Mouse (Mus musculus): Measurements from ENCODE around the gene Zfp691.

Zfp691 gene

DNA sequence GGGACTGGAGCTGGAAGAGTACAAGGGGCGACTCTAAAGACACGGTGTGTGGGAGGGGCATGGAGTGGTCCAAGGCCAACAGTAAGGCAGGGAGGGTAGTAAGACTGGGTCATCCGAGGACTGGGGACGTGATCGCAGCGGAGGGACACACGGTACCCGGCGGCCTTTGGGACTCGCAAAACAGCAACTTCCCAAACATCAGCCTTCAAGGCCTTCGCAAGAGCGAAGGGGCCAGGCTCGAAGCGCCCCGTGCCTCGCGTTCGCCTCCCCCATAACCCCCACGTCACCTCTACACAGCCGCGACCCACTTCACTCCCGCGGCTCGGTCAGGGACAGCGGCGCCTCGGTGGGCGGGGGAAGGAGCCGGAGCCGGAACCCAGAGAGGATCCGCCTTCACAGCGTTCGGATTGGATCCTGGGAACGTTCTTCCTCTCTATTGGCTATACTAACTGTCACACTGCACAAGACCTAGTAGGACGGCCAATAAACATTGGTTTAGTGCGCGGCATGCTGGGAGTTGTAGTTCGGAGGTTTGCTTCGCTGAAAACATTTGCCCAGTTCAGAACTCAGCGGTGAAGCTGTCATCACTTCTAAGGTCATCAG is at the start of gene Zfp691:
Gene Zfp691, minus strand, starts transcription at position 345 of the 603 bp plus-strand sequence.
- DNase-seq, result peak; percentile 98

DNA sequence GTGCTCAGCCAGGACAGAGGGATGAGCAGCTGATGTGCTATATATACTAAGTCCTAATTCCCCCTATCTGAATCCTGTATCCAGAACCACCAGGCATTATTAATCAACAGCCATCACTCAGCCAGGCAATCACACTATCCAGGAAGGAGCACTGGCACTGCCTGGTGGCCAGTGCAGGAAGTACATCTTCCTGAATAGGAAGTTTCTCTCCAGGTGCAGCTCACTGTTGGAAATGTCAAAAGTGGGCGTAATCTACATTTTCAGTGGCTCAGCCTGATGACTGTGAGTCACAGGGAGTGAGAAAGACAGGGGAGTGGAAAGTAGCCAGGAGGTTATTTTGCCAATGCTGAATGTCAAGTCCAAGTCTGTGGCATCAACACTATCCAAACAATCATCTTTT is 49.7 kb upstream of the Zfp691 start:
- DNase-seq, result peak; percentile 33

DNA sequence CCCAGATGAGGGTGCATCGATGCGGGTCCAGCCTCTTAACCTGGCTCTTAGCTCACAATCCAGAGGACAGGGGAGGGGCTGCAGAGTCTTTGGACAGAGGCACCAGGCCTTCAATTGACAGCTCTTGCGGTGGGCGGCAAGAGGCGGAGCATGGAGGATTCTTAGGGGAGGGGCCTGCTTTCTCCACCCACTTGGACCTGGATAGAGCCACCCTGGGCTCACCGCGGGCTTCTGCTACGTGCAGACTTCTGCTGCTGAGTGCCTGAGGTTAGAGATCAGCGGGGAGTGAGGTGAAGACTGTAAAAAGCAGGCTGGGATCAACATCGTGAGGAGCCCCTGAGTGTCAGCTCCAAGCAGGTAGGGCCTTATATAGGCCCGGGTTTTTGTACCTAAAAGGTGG is 44.2 kb upstream of the Zfp691 start, which contains the start of gene Tmem269:
Gene Tmem269, minus strand, starts transcription at position 49 of the 400 bp plus-strand sequence.
- DNase-seq, result no peak

DNA sequence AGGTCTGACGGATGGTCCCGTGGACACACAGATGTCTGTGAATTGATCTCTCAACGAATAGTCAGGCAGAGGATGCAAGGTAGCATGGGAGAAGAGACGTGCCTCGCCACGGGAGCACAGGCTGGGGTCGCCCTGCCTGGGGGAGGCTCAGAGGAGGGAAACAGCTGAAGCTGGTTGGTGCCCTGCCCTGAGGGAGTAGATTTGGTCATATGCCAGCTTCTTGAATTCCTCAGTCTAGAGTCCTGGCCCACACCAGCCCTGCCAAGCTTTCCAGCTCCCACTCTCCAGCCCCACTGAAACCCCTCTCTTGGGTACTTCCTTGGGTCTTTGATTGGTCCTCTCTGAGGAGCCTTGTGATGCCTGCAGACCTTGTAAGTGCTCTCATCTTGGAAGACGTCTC is 42.7 kb upstream of the Zfp691 start:
- DNase-seq, result no peak

DNA sequence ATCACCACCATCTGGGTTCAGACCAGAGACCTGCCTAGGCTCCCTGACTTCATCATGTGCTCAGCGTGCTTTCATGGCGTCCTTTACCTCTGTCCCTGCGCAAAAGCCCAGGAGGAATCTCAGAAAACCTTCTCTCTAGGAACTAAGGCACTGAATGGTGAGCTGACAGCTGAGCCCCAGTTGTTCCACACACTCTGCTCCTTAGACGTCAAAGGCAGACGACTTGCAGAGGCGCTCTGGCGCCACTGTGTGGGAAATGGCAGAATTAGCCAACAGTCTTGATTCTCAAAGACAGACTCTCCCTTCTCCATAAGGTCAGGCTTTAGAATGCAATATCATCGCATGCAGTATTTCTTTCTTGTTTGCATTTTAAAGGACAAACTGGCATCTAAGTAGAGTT is 30.7 kb upstream of the Zfp691 start:
- peak; percentile 75 for DNase-seq

DNA sequence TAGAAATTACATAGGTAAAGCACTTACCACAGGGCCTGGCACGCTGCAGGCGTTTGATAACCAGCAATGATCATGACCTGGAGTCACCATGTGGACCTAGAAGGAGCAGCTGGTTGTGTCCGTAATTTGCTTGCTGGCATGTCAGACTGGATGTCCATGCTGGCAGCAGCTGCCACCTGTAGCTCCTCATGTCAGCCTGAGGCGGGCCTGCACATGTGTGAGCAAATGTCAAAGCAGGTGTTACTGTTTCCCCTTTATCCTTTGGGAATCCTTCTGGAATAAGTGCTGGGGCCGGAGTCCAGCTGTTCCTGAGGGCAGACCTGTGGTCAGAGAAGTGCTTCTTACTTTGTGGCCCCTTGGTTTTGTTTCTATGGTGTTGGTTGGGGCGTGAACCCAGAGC is 24.1 kb upstream of the Zfp691 start:
- no peak for DNase-seq

DNA sequence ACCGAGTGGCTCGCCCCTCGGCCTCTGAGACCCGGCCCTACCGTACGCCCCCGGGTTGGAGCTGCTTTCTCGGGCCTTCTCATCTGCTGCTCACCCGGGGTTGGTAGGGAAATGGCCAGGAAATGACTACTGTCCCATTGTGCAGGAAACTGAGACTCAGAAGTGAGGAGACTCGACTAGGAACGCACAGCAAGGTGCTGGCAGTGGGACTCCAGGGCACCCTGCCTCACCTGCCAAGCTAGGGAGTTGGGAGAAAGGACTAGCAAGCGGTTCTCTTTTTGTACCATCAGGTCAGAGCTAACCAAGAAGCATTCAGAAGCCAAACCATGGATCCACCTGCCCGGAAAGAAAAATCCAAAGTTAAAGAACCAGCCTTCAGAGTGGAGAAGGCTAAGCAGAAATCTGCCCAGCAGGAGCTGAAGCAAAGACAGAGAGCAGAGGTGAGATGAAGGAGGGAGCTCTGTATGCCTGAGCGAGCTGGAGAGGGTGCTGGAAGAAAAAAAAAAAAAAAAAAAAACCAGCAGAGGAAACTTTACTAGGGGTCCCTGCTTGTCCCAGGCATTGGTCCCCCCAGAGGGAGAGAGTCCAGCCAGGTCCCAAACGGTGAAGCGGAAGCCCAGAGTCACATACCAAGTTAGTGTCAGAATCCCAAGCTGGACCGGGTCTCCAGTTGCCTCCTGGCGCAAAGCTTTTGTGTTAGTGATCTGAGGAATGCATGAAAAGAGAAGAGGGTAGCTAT is 21.8 kb upstream of the Zfp691 start:
- no peak for DNase-seq

DNA sequence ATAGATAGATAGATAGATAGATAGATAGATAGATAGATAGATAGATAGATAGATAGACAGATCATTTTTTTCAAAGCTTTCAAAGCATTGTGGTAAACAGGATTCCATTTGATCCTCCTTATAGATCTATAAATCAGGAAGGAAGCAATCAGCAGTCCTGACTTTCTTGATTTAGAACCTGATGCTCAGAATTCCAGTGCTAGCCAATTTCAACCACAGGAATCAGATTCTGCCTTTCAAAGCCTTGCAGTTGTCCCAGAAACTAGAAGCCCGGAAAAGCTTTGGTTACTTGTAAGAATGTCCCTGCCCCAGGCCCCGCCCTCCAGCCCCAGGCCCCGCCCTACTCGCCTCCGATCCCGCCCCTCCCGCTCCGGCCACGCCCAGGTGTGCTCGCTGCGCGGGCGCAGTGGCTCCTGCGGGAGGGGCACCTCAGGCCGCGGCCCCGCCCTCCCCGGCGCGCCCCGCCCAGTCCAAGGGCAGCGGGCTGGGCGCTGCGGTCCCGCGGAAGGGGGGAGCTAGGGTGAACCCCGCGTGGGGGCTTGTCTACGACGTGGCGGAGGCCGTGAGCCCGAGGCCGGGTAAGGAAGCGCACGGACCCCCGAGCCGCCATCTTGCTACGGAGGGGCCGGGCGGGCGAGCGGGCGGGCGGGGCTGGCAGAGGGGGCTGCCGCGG is 21.1 kb upstream of the Zfp691 start, which contains the start of gene Svbp:
Gene Svbp, plus strand, starts transcription at position 398 of the 673 bp plus-strand sequence.
- DNase-seq, result peak; percentile 87

DNA sequence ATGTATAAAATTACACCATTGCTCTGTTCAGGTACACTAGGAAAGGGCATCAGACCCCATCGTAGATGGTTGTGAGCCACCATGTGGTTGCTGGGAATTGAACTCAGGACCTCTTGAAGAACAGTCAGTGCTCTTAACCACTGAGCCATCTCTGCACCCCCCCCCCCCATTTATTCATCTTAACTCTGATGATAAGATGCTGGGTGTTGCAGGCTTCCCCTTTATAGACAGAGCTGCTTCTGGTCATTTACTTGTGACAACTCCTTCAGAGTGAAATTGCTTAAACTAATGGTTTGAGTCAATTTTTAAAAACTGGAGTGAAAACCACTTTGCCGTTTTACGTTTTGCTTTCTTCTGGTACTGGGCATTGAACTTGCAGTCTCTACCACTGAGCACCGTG is 18.8 kb upstream of the Zfp691 start:
- no peak for DNase-seq

DNA sequence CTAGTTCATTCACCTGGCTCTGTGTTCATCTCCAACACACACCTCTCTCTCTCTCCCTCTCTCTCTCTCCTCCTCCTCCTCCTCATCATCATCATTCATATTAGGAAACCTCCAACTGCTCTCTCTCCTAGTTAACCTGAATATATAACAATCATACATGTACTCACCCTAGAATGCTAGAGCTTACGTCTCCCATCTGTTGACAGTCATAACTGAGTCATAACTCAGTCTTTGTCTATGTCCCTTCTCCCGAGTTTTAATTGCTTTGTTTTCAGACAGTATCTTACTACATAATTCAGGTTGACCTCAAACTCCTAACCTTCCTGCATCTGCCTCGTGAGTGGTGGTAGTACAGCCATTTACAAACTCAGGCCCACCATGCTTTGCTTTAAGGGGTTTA is 17.3 kb upstream of the Zfp691 start:
- no peak for DNase-seq

DNA sequence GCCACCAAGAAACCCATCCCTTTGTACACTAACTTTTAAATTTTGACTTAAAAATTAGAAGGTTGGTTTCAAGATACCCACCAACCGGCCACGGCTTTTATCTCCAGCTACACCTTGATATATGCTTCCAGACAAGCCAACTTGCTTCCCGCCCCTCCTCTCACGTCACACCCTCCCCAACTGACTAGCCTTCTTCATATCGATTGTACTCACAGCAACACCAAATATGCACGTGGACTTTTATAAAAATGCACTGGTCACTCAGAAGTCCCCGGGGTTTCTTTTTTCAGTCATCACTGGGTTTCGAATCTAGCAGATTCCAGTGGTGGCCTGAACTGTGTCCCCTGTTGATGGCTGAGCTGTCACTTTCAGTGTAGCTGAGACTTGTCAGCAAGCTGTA is 16.6 kb upstream of the Zfp691 start:
- no peak for DNase-seq

DNA sequence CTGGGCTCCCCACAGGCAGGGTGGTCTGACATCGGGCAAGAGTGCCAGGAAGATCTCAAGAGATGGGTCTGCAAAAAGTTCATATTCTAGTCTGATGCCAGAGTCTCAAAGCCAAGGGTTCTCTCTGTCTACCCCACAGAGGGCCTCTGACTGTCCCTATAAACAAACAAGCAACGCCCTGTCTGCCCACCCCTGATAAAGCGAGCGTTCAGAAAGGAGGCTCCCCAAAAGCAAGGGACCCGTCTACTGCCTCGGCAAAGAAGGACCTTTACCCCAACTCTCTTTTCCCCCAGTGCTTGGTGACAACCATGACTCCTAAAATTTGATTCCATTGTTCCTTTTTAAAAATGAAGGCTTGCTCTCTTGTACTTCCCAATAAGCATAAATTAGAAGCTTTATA is 15.9 kb upstream of the Zfp691 start, which contains the start of gene Ermap:
Gene Ermap, minus strand, starts transcription at position 148 of the 400 bp plus-strand sequence.
- DNase-seq, result no peak

DNA sequence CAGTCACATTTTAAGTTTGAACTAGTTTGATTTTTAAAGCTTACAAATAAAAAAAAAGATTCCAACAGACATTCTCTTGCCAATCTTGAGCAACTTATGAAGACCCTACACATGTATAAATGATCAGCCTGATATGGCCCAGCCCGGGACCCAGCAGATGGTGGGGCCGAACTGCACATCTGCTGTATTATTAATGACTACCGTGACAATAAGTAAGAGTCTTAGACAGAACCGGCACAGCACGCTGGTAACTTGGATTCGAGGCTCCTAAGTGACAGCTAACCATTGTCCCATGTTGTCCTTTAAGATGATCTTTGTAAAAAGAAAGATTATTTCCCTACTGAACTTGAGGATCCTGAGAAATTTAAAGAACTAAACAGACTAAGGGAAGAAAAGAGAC is 15.4 kb upstream of the Zfp691 start:
- no peak for DNase-seq

DNA sequence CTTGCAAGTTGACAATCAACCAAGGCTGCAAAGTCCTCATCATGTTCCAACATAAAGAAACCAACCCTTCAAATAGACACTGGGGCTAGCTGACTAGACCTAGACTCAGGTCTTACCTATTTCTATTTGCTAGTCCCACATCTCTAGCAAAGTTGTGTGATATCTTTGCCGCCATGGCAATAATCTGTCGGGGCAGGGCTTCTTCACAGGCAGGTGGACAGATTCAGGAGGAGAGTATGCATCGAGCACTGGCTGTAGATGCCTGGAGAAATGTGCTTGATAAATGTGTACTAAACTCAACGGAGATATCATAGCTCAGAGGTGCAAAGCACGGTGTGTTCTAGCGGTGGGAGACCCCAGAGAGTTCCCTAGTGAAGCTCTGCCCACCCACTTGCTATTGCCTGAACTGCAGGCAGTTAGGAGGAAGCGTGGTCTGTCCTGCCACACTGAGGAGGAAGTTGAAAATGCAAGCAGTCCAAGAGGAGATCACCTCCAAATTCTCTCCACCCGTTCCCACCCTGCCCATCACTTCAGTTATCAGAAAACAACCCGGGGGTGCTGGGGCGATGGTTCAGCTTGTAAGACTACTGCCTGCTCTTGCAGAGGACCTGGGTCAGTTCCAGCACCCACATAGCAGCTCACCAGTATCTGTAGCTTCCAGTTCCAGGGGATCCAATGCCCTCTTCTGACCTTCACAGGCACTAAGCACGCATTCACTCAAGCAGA is 14.2 kb upstream of the Zfp691 start:
- DNase-seq, result no peak

DNA sequence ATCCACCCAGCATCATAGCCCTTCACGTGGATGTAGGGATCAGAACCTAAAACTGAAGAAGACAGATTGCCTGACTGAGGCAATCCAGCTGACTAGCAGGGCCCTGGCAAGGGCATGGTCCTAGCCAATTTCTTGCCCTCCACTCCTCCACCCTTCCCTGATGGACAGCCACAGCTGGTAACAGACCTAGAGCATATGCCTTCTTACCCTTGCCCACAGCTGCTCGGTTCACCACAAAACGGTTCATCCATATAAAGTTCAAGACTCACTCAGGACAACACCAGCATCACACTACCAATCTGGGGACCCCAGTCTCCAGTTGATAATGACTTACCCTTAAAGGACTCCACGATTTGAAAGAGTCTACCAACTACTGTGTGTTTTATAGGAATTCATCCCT is 11.8 kb upstream of the Zfp691 start:
- DNase-seq, result no peak

DNA sequence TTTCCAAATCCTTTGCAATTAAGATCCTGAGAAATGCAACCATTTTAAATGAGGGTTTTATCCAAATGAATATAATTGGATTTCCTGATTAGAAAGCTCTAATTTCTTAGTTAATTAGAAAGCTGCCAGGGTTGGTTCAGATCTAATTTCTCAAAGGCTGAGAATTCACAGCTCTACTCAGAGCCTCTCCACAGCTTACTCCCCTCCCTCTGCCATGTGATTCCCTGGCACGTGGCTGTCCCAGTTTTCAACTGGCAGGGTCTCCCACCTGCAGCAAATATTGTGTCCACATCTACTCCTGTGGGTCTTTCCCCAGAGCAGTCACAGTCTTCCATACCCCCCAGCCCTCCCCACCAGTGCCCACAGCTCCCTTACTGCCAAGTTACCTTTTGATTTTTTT is 9.5 kb upstream of the Zfp691 start:
- DNase-seq, result no peak

DNA sequence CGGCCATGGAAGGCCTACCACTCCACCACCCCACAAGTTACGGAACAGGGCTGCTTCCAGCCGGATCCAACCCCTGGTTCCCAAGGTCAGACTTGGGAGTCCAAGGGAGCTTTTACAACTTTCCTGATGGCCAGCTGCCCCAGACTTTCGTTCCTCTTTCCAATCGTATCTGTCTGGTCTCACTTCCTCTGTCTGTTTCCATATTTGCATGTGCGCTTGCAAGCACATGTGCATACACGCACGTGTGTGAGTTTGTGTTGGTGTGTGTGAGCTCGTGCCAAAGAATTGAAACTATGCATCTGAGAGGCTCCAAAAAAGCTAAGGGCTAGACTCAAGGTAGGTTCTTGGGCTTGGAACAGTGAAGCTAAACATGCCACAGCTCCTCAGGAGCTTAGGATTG is 7.5 kb upstream of the Zfp691 start:
- no peak for DNase-seq

DNA sequence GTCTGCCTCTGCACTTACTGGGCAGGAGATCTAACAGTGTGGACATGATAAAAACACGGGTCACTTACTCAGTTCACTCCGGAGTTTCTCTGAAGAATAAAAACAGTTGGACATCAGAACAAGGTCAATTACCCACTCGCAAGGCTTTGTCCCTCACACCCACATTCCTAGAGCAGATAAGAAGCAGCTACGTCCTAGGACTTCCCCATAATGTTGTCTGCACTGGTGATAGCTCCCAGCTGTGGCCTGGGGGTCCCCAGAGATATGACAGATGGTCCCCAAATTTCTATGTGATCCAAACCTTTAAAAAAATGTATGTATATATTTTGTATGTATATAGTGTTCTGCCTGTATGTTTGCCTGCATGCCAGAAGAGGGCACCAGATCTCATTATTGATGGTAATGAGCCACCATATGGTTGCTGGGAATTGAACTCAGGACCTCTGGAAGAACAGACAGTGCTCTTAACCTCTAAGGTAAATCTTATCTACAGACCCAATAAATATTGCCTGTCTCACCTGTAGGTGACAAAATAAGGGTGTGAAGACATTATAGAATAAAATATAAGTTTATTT is 6.2 kb upstream of the Zfp691 start:
- no peak for DNase-seq

DNA sequence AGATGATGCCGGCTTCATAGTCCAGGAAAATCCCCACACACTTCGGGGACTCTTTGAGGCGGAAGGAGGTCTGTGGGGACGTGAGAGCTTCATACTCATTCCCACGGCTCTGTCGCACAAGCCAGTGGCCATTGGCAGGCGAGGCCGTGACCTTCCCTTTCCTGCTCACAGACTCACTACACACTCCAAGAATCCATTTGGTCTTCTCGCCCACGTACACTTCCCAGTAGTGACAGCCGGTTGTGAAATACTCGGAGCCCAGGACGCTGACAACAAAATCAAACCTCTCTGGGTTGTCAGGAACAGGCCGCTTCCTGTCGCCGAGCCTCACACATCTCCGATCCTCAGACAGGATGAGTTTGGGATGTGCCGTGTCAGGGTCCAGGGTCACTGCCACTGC is 4.3 kb upstream of the Zfp691 start:
- DNase-seq, result peak; percentile 24

DNA sequence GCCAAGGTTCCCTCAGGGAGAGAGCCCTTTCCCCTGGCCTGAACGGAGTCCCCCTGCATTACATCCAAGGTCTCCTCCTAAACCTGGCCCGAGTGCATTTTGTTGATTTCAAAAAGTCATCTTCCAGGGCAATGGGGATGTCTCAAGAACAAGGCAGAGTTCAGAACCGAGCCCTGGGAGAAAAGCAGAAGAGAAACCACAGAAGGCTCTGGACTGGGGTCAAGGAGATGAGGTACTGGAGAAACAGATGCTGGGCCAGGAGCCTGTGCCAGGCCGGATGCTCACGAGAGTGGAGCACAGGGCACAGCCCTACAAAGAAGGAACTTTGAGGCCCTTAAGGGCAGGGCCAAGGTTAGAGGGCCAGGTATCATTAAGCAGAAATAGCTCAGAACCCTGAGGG is 3.7 kb upstream of the Zfp691 start:
- no peak for DNase-seq

DNA sequence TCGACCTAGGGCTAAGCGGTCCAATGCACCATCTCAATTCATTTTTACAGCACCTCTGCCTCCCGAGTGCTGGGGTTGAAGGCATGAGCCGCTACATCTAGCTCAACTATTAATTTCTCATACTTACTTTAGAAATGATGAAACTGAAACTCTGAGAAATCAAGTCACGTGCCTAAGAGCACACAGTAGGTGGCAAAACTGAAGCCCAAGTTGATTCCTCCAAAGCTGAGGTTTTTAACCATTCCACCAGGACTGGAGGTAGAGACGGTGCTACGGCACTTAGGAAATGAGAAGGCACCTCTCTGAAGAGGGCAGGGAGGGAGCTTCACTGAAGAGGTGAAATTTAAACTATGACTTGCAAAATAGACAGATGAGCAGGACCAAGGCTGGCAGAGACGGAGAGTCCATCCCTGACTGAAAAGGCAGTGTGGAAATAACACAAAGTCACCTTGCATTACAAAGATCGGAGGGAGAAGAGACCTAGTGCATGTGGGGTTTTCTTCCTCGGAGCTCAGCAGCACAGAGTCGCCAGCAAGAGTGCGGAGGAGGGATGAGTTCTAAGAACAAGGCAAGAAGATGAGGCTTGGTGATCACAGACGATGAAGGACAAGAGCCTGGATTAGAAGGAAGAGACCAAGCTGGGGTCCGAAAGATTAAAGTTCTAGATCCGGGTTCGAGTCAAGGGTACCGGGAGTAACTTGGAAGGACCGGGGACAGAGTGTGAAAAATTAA is 910 bp downstream of the Zfp691 start:
- DNase-seq, result no peak

DNA sequence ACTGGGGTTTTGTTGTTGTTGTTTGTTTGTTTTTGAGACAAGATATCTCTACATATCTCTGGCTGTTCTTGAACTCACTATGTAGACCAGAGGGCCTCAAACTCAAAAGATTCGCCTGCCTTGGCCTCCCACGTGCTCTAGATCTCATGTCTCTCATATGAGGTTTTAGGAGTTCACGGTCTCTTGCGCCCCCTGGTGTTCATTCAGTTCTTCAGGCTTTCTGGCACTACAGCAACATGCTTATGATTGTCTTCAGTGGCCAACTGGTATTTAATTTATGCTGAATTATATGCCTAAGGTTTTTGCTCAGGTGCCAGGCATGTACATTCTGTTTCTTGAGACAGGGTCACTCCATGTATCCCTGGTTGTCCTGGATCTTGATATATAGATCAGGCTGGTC is 6.3 kb downstream of the Zfp691 start:
- DNase-seq, result peak; percentile 89
